Mouse (Mus musculus) cerebellum, postnatal 36 days (tissue): ENCODE measurements around the gene Nudt17.
"Not testable (repeated sequence)": the region's sequence is repeated elsewhere in the genome, so short reads cannot be mapped to it uniquely, and the experiment has no call there.

Source experiments
- DNase-seq, 2 experiments: peaks; one replicate each; pipeline ENCODE4 v3.0.0; 2021 to 2022; ENCODE audit warnings: mixed read lengths in 2 of 2

Nudt17 gene

DNA sequence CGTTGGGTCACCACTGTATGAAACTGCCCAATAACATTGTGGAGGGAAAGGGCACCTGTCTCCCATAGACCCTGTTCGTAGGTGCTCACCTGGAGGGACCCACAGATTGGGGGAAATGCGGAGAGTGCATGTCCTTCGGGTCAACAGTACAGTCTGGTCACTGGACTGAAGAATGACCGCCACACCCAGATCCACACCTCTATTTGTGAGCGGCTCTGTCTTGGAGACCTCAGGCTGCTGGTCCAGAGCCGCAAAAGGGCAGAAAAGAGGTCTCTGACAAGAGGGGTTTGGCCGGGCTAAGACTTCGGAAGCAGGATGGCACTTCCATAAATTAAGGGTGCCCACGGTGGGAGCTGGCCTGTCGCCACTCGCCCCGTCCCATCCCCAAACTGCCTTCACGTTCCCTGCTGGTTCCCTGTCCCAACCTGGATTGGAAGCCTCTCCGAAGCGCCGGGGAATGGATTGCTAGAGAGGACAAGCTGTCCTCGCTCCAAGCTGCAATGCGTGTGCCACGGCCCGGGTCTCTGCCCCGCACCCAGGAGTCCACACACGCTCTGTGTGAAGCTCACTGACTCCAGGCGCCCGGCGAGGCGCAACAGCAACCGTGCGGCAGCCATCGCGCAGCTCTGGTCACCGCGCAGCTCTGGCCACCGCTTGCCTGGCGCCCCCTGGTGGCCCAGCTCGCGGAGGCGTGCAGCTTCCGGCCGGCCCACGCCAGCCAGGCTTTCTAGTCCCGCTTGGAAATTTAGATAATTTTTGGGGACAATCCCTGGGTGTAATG is at the start of gene Nudt17:
Nudt17 (minus strand) TSS at position 660 of the 781 bp plus-strand sequence.
- DNase-seq: peak; percentile 87 to 89

- DNase-seq: peak; percentile 41 to 47
Observed at GRCm38 (mm10) chr3:96757691-96758090, 49.3 kb upstream of the Nudt17 start.

DNA sequence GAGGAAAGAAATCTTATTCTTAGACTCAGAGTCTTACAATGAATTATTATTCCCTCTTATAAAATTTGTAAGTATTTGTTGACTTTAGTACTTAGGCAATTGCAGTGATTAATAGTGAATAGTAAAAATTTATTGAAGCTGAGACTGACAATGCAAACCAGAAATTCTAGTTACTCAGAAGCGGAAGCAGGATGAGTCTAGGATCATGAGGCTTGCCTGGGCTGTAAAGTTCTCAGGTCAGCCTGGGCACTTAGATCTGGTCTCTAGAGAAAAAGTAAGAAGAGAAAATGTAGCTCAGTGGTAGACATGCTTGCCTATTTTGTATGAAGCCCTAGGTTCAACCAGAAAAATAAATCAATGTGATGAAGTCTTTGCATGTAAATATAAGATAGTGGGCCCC is 47.6 kb upstream of the Nudt17 start:
- DNase-seq: no peak

GRCm38 (mm10) chr3:96746829-96747228 is 38.5 kb upstream of the Nudt17 start:
- DNase-seq: no peak

- DNase-seq: no peak
Observed at GRCm38 (mm10) chr3:96744348-96744747, 36.0 kb upstream of the Nudt17 start.

DNA sequence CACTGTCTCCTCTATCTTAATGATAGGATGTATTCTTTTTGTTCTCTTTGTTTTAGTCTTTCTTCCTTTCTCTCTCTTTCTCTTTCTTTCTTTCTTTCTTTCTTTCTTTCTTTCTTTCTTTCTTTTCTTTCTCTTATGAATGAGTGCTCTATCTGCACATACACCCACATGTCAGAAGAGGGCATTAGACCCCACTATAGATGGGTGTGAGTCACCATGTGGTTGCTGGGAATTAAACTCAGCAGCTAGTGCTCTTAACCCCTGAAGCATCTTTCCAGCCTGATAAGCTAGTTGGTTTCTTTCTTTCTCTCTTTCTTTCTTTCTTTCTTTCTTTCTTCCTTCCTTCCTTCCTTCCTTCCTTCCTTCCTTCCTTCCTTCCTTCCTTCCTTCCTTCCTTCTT is 31.9 kb upstream of the Nudt17 start:
- DNase-seq: not testable (repeated sequence)

GRCm38 (mm10) chr3:96737995-96738394 is 29.6 kb upstream of the Nudt17 start:
- DNase-seq: no peak

- DNase-seq: no peak
Observed at GRCm38 (mm10) chr3:96737013-96737740, 28.8 kb upstream of the Nudt17 start.

GRCm38 (mm10) chr3:96735200-96735599 is 26.8 kb upstream of the Nudt17 start:
- no peak for DNase-seq

DNA sequence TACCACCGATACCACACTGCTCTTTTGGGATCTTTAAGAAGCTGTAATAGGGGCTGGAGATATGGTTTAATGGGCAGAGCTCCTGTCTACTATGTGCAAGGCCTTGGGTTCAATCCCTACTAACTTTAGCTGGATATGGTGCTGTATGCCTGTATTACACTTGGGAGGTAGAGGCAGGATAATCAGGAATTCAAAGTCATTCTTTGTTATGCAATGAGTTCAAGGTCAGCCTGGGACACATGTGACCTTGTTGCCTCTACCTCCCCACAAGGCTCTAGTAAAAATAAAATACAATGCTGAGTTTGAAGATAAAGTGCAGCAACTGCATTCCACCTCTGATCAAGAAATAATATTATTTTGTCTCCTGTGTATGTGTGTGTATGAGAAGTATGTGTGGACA is 25.6 kb upstream of the Nudt17 start:
- no peak for DNase-seq

DNA sequence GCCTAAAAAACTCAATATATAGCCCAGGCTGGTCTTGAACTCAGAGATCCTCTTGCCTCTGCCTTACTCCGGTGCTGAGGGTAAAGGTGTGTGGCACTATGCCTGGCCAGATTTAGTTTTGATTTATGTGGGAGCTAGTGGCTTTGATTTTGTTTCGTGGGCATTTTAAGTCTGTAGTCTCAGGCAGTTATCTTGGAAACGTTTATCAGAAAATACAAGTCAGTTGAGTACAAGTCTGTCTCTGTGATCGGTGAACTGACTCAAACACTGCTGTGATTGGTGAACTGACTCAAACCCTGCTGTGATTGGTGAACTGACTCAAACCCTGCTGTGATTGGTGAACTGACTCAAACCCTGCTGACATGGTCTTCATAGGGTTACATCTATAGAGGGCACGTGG is 22.4 kb upstream of the Nudt17 start:
- DNase-seq: no peak

GRCm38 (mm10) chr3:96729403-96729784 is 21.0 kb upstream of the Nudt17 start:
- no peak for DNase-seq

DNA sequence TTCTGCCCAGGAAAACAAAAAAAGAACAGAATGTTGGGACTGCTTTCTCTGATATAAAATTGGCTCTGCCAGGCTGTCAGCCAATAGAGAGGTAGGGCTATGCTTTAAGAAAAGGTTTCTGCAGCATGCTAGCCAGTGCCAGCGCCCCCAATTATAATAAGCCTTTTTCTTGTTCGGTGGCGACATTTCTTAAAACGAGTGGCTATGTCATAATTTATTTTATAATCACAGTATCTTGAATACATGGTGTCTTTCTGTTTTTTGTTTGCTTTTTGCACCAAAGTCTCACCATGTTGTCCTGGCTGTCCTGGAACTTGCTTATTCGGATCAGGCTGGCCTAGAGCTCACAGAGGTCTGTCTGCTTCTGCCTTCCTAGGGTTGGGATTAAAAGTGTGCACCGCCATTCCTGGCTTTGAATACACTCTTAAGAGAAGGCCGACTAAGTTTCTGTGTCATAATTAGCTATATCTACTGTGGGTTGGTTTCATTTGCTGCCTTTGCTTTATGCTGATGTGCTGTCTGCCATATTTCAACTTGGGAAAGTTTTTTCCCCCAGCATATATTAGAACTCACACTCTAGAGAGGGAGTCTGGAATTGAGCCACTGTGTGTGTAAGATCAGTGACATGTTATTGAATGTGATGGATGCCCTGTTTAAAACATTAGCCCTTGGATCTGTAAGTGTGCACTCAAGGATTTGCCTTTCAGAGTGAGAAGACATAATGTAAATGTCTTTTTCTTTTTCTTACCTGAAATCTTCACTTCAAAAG is 20.5 kb upstream of the Nudt17 start:
- DNase-seq: no peak

- DNase-seq: no peak
Observed at GRCm38 (mm10) chr3:96727828-96728633, 19.7 kb upstream of the Nudt17 start.

GRCm38 (mm10) chr3:96727343-96727827 is 19.0 kb upstream of the Nudt17 start, which contains the start of the genes Polr3c and Rnf115:
Gene Polr3c, minus strand, starts transcription at chr3:96727628.
Gene Rnf115, plus strand, starts transcription at chr3:96727664.
- DNase-seq: peak; percentile 93 to 97

DNA sequence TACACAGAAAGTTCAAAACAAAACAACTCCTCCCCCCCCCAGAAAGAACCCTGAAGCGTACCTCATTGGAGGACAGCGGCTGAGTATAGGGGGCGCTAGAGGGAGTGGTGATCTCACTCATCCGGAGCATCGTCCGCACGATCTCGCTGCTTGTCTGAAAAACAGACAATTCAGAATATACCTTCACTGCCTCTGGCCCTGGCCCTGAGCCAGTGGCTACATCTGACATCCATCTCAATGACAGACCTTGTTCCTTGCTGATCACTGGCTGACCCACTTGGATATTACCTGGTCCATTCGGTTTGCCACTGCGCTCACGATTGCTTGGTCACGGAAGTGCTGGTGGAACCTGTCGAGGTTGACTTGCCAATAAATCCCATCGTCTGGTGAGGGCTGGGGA is 10.8 kb upstream of the Nudt17 start:
- DNase-seq: peak; percentile 83

GRCm38 (mm10) chr3:96715854-96716253 is 7.5 kb upstream of the Nudt17 start:
- DNase-seq: no peak

- no peak for DNase-seq
Observed at GRCm38 (mm10) chr3:96714286-96714685, 5.9 kb upstream of the Nudt17 start.

GRCm38 (mm10) chr3:96708684-96709064 is 312 bp upstream of the Nudt17 start:
- no peak for DNase-seq

- DNase-seq: no peak
Observed at GRCm38 (mm10) chr3:96706984-96707383, 1.4 kb downstream of the Nudt17 start.

GRCm38 (mm10) chr3:96706217-96706616 is 2.1 kb downstream of the Nudt17 start:
- DNase-seq: no peak

GRCm38 (mm10) chr3:96704778-96705177 is 3.6 kb downstream of the Nudt17 start:
- peak in 1 of 2 experiments; percentile 33 for DNase-seq
